Mouse (Mus musculus): ENCODE measurements around the gene Ankrd39. TPM values are rescaled to one million over a fixed set of nuclear protein-coding genes. Genes with fewer than 3 reads are reported as not detected.
A peak's percentile ranks its signal among the peaks of the same experiment; 100 is the strongest.

The Ankrd39 gene
- 30.8 and 37.5 TPM in 2 replicates for polyA plus RNA-seq (2012; rRNA removed)

DNA sequence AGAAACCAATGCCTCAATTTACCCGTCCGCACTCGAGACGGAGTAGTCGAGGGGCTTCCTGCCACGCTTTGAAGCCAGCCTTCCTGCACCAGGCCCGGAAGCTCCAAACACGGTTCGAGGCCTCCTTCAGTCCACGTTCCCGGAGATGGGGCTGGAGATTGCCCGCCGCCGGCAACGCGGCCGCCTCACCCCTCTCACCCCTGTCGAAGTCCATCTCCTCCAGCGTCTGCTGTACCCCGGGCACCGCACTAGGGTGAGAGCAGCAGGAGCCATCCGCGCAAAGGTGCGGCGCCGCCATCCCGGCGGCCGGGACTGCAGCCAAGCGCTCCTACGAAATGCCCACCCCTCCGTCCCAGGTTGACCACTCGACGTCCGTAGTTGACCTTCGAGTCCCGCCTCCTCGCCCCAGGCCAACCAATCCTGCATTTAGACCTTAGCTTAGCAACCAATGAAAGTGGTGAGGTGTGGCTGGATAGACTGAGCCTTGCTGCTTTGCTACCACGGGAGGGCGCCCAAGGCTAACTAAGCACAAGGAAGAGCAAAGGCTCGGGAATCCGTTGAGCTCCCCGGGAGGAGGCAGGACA, at the start of gene Ankrd39:
Gene Ankrd39 (minus strand): TSS at position 558 of the 584 bp plus-strand sequence.
- peaks cover 33% of the 10 kb centered on the region for H3K4me1 ChIP-seq (ENCODE audit: control insufficient read depth, insufficient read depth, low read length)
- TF ChIP-seq POLR2A (IDR thresholded peaks at IDR 0.05; ENCODE audit: borderline replicate concordance, insufficient read depth, low read length) (peak; percentile 88), CTCF (IDR thresholded peaks at IDR 0.05; ENCODE audit: borderline replicate concordance, insufficient read depth, low read depth, low read length) (peak; percentile 98)
- under 1% methylated on average over 43 of the region's 43 CpGs for WGBS
- peak within 1 kb of the TSS; percentile 68 for H3K4me3 ChIP-seq (replicated peaks; ENCODE audit: insufficient read depth, low read depth, low read length)
- peak within 1 kb of the TSS; percentile 79 for H3K27ac ChIP-seq (ENCODE audit: insufficient read depth, low read length)
- no peaks in the 10 kb centered on the region for H3K27me3 ChIP-seq (ENCODE audit: control insufficient read depth, insufficient read depth, low read length)
- DNase-seq = peak; percentile 99

DNA sequence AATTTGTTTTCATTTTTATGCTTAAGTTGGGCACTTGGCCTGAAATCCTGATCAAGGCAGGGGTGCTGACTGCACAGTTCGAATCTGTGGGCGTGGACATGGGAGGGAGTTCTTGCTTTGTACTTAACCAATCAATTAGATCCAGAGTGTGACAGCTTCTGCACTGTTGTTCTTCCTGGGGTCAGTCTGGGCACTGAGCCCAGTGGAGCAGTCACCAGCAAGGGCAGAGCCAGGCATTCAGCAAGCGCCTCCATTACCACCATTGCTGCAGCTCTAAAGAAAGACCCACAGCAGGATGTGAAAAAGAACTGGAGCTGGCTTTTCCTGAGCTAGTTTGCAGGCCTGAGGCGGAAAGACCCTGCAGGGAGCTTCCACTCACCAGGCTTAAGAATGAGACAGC, 48.9 kb upstream of the Ankrd39 start:
- Histone ChIP-seq H3K27ac (ENCODE audit: insufficient read depth, low read length) (no peak overlapping the region), H3K27me3 (ENCODE audit: control insufficient read depth, insufficient read depth, low read length) (no peaks in the 10 kb centered on the region), H3K4me1 (ENCODE audit: control insufficient read depth, insufficient read depth, low read length) (peaks cover 5% of the 10 kb centered on the region; the same call in 1 of the 2 replicates), H3K4me3 (replicated peaks; ENCODE audit: insufficient read depth, low read depth, low read length) (no peak overlapping the region)
- TF ChIP-seq CTCF (IDR thresholded peaks at IDR 0.05; ENCODE audit: borderline replicate concordance, insufficient read depth, low read depth, low read length) (no peak), POLR2A (IDR thresholded peaks at IDR 0.05; ENCODE audit: borderline replicate concordance, insufficient read depth, low read length) (no peak)
- DNase-seq = peak in 1 of 2 experiments; percentile 55
- WGBS = 58% methylated on average over 4 of the region's 4 CpGs

DNA sequence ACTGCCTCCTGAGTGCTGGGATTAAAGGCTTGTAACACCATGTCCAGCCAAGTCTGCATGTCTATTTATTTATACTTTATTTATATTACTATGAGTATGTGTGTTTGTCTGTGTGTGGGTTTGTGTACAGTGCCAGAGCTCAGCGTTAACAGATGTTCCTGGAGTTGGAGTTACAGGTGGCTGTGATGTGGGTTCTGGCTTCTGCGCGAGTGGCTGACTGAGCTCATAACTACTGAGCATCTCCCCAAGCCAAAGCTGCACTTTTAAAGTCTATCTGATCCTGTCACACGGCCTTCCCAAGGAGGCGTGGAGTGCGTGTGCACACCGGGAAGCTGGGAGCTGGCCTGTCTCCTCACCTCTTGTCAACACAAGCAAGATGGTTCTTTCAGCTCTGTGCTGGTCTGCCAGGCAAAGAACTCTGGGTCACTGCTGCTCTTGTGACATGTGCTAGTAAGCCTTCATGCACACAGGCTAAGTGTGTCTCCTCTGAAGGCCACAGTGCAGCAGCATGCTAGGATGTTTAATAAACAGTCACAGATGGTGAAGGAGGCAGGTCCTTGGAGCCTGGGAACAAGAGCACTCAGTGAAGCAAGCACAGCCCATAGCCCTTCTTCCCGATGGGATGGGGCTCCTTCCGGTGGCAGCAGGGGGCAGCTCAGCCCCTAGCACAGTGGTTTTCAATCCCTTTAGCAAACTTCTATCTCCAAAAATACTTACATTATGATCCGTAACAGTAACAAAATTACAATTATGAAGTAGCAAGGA, 48.1 kb upstream of the Ankrd39 start:
- TF ChIP-seq POLR2A (IDR thresholded peaks at IDR 0.05; ENCODE audit: borderline replicate concordance, insufficient read depth, low read length) (no peak), CTCF (IDR thresholded peaks at IDR 0.05; ENCODE audit: borderline replicate concordance, insufficient read depth, low read depth, low read length) (no peak)
- WGBS = 44% methylated on average over 10 of the region's 10 CpGs

DNA sequence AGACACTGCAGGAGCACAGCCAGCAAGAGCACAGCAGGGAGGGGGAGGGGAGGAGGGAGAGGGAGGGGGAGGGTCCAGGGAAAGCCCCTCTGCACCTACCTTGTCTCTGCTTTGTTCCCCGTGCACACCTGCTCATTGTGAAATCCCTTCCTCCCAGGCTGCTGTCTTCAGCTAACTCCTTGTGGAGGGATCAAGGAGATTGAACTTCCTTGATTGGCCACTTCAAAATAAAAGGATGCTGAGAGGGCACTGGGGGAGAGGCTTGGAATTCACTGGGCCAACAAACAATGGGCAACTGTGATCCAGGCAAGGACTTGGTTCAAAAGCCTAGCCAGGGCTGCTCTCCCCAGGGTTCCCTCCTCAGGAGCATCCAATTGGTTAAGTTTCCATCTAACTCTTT, 45.9 kb upstream of the Ankrd39 start:
- H3K27me3 ChIP-seq (ENCODE audit: control insufficient read depth, insufficient read depth, low read length) = no peaks in the 10 kb centered on the region
- peaks cover 26% of the 10 kb centered on the region for H3K4me1 ChIP-seq (ENCODE audit: control insufficient read depth, insufficient read depth, low read length)
- no peak for DNase-seq
- no peak overlapping the region for H3K27ac ChIP-seq (ENCODE audit: insufficient read depth, low read length)
- WGBS = 79% methylated on average over 1 of the region's 1 CpGs
- no peak for TF ChIP-seq CTCF (IDR thresholded peaks at IDR 0.05; ENCODE audit: borderline replicate concordance, insufficient read depth, low read depth, low read length)
- no peak for TF ChIP-seq POLR2A (IDR thresholded peaks at IDR 0.05; ENCODE audit: borderline replicate concordance, insufficient read depth, low read length)
- no peak overlapping the region for H3K4me3 ChIP-seq (replicated peaks; ENCODE audit: insufficient read depth, low read depth, low read length)

More for the DNA sequence above, 48.1 kb upstream of the Ankrd39 start:
- Histone ChIP-seq H3K27me3 (ENCODE audit: control insufficient read depth, insufficient read depth, low read length) (no peaks in the 10 kb centered on the region), H3K4me3 (replicated peaks; ENCODE audit: insufficient read depth, low read depth, low read length) (no peak overlapping the region), H3K4me1 (ENCODE audit: control insufficient read depth, insufficient read depth, low read length) (peaks cover 5% of the 10 kb centered on the region; the same call in 1 of the 2 replicates), H3K27ac (ENCODE audit: insufficient read depth, low read length) (no peak overlapping the region)
- DNase-seq = no peak

DNA sequence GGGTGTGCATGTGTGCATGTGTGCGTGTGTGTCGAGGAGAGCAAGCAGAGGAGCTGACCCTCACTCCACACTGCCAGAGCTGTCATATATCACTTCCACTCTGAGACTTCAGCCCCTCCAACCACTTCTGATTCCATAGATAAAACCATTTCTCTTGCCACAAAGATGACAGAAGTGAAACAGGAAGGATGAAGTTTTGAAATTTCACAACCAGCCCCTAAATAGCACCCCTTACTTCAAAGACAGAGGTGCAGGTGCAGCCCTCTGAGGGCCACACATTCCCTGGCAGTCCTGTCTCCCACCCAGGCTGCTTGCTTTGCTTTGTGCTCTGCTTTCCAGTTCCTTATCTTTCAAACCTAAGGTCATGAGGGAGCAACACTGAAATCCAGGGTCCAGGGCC, 44.2 kb upstream of the Ankrd39 start:
- DNase-seq = no peak
- no peak for TF ChIP-seq POLR2A (IDR thresholded peaks at IDR 0.05; ENCODE audit: borderline replicate concordance, insufficient read depth, low read length)
- TF ChIP-seq CTCF (IDR thresholded peaks at IDR 0.05; ENCODE audit: borderline replicate concordance, insufficient read depth, low read depth, low read length) = no peak
- Histone ChIP-seq H3K4me1 (ENCODE audit: control insufficient read depth, insufficient read depth, low read length) (peaks cover 26% of the 10 kb centered on the region), H3K4me3 (replicated peaks; ENCODE audit: insufficient read depth, low read depth, low read length) (no peak overlapping the region), H3K27ac (ENCODE audit: insufficient read depth, low read length) (no peak overlapping the region), H3K27me3 (ENCODE audit: control insufficient read depth, insufficient read depth, low read length) (no peaks in the 10 kb centered on the region)
- 95% methylated on average over 2 of the region's 2 CpGs for WGBS

DNA sequence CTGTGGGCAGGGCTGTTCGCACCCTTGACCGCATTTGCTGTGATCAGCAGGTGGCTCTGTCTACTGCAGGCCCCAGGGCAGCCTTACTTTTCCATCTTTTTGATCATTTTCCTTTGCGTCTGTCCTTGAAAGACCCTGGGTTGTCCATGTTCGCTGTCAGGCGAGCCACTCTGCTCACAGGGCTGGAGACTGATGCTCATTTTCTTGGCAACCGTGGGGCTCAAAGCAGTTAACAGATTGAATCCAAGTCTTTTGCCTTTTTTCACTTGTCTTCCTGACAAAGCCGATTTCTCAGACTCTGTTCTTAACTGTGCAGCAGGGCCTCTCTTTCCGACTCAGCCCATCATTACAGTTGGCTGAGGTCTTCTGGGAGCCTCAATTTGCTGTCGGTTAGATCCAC, 43.4 kb upstream of the Ankrd39 start:
- H3K27me3 ChIP-seq (ENCODE audit: control insufficient read depth, insufficient read depth, low read length) = no peaks in the 10 kb centered on the region
- H3K27ac ChIP-seq (ENCODE audit: insufficient read depth, low read length) = no peak overlapping the region
- no peak for DNase-seq
- TF ChIP-seq CTCF (IDR thresholded peaks at IDR 0.05; ENCODE audit: borderline replicate concordance, insufficient read depth, low read depth, low read length) (no peak), POLR2A (IDR thresholded peaks at IDR 0.05; ENCODE audit: borderline replicate concordance, insufficient read depth, low read length) (no peak)
- peaks cover 25% of the 10 kb centered on the region for H3K4me1 ChIP-seq (ENCODE audit: control insufficient read depth, insufficient read depth, low read length)
- 79% methylated on average over 9 of the region's 9 CpGs for WGBS
- no peak overlapping the region for H3K4me3 ChIP-seq (replicated peaks; ENCODE audit: insufficient read depth, low read depth, low read length)

DNA sequence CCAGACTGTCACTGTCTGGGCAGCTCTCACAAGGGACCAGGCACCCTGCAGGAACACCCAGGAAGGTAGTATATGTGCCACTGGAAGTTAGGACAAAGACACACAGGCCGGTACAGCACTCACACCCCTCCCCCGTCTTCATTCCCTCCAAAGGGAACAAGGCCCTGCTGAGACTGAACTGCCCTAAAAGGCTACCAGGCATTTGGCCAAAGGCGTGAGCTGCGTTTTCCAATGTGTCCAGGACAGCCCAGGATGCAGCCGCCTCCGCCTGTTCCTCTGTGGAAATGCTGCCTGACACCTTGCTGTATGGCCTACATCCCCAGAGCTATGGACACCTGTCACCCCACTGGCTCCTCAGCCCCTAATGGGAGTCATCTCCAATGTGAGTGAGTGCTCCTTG, 42.2 kb upstream of the Ankrd39 start:
- Histone ChIP-seq H3K27ac (ENCODE audit: insufficient read depth, low read length) (no peak overlapping the region), H3K4me3 (replicated peaks; ENCODE audit: insufficient read depth, low read depth, low read length) (no peak overlapping the region), H3K4me1 (ENCODE audit: control insufficient read depth, insufficient read depth, low read length) (peaks cover 20% of the 10 kb centered on the region), H3K27me3 (ENCODE audit: control insufficient read depth, insufficient read depth, low read length) (no peaks in the 10 kb centered on the region)
- TF ChIP-seq POLR2A (IDR thresholded peaks at IDR 0.05; ENCODE audit: borderline replicate concordance, insufficient read depth, low read length) = no peak
- no peak for TF ChIP-seq CTCF (IDR thresholded peaks at IDR 0.05; ENCODE audit: borderline replicate concordance, insufficient read depth, low read depth, low read length)
- 11% methylated on average over 6 of the region's 6 CpGs for WGBS
- peak; percentile 66 to 80 for DNase-seq

All from cerebellum, adult 2 months (tissue).